Mouse (Mus musculus): ENCODE measurements around the gene Fkbp15.

- TF ChIP-seq CTCF (IDR thresholded peaks at IDR 0.05; ENCODE audit: extremely low read depth, insufficient read depth, low read length) (no peak), POLR2A (IDR thresholded peaks at IDR 0.05; ENCODE audit: extremely low read depth, insufficient read depth, low read length) (no peak)
Measured at GRCm38 (mm10) chr4:62357631-62358148, 2.7 kb downstream of the Fkbp15 start.

Data from cortical plate, adult 2 months (tissue).